Mouse (Mus musculus): ENCODE data around the gene Krt1.

- no peak for TF ChIP-seq CTCF (IDR thresholded peaks at IDR 0.05; ENCODE audit: insufficient read depth, low read length)
- no peak for TF ChIP-seq POLR2A (IDR thresholded peaks at IDR 0.05; ENCODE audit: borderline replicate concordance, extremely low read depth, low read depth, low read length)
Observed at GRCm38 (mm10) chr15:101843192-101843591, 7.4 kb downstream of the Krt1 start.
